Mouse (Mus musculus): ENCODE measurements around the gene Cdk15. TPM values are rescaled to one million over a fixed set of nuclear protein-coding genes. Genes with fewer than 3 reads are reported as not detected.

Cdk15 gene
- total and polyA plus RNA-seq, 3 experiments: 0.04 TPM; not detected in 2

DNA sequence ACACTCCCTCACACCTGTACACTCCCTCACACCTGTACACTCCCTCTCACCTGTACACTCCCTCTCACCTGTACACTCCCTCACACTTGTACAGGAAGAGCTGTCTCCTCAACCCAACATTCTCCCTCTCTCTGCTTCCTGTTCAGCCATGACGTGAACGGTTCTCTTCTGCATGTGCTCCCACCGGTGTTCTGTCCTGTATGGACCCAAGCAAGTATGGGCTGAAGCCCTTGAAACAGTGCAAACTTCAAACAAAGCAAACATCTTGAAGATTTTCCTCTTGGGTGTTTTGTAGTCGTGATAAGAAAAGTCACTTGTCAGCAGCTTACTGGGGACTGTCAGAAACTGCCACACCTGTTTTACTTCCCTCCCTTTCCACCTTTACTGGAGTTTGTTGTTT lies 144.5 kb downstream of the Cdk15 start:
- DNase-seq (ENCODE audit: low spot score): no peak
- peaks cover 17% of the 10 kb centered on the region for H3K27me3 ChIP-seq (ENCODE audit: insufficient read depth, low read length)
- H3K9me3 ChIP-seq (replicated peaks): no peaks in the 10 kb centered on the region
- no peak for ATAC-seq (ENCODE audit: extremely low read depth, insufficient number of reproducible peaks, low FRiP score, poor library complexity, severe bottlenecking)
- H3K36me3 ChIP-seq (replicated peaks): no peaks in the 10 kb centered on the region
- H3K4me3 ChIP-seq (ENCODE audit: low read depth, low read length): no peak overlapping the region
- TF ChIP-seq GATA2 (IDR thresholded peaks at IDR 0.05; ENCODE audit: borderline replicate concordance, low read depth, low read length) (no peak), TAL1 (conservative IDR thresholded peaks at IDR 0.05; ENCODE audit: low read depth, low read length) (no peak), POLR2AphosphoS5 (IDR thresholded peaks at IDR 0.05; ENCODE audit: insufficient replicate concordance, low read depth, low read length) (no peak), GATA1 (IDR thresholded peaks at IDR 0.05; ENCODE audit: borderline replicate concordance, low read length) (no peak), CTCF (IDR thresholded peaks at IDR 0.05; ENCODE audit: low read depth, low read length) (no peak)
- no peaks in the 10 kb centered on the region; the same call in 1 of the 2 replicates for H3K4me1 ChIP-seq (ENCODE audit: insufficient read depth, low read depth, low read length)

Other genes starting within 250 kb of the Cdk15 start
- gene C2cd6, start 162.0 kb upstream of the Cdk15 start, total RNA-seq (2014; fragmentation: Nextera tagmentation): not detected in 2 replicates
- gene C2cd6, start 162.0 kb upstream of the Cdk15 start, total RNA-seq (2017): 0.06 TPM in 1 of 2 replicates, not detected in the other
- gene C2cd6, start 162.0 kb upstream of the Cdk15 start, polyA plus RNA-seq (2012): not detected in 2 replicates
- 9.7 and 13.6 TPM in 2 replicates for gene Tmem237, start 136.5 kb upstream of the Cdk15 start, total RNA-seq (2014; fragmentation: Nextera tagmentation)
- gene Tmem237, start 136.5 kb upstream of the Cdk15 start, total RNA-seq (2017): 27.6 and 39.0 TPM in 2 replicates
- gene Tmem237, start 136.5 kb upstream of the Cdk15 start, polyA plus RNA-seq (2012): 2.8 and 3.3 TPM in 2 replicates
- gene Mpp4, start 93.5 kb upstream of the Cdk15 start, total RNA-seq (2014; fragmentation: Nextera tagmentation): 1.4 TPM in 1 of 2 replicates, not detected in the other
- 0.87 and 1.6 TPM in 2 replicates for gene Mpp4, start 93.5 kb upstream of the Cdk15 start, total RNA-seq (2017)
- 0.05 TPM in 1 of 2 replicates, not detected in the other for gene Mpp4, start 93.5 kb upstream of the Cdk15 start, polyA plus RNA-seq (2012)
- gene Als2, start 19.7 kb upstream of the Cdk15 start, total RNA-seq (2014; fragmentation: Nextera tagmentation): 23.0 and 30.3 TPM in 2 replicates
- gene Als2, start 19.7 kb upstream of the Cdk15 start, total RNA-seq (2017): 40.0 and 42.6 TPM in 2 replicates
- gene Als2, start 19.7 kb upstream of the Cdk15 start, polyA plus RNA-seq (2012): 4.0 and 6.9 TPM in 2 replicates
- 84.4 and 84.8 TPM in 2 replicates for gene Fzd7, start 225.5 kb downstream of the Cdk15 start, total RNA-seq (2014; fragmentation: Nextera tagmentation)
- gene Fzd7, start 225.5 kb downstream of the Cdk15 start, total RNA-seq (2017): 54.1 and 55.7 TPM in 2 replicates
- 58.7 and 65.9 TPM in 2 replicates for gene Fzd7, start 225.5 kb downstream of the Cdk15 start, polyA plus RNA-seq (2012)